Mouse (Mus musculus) thymus, postnatal 4 days (tissue): Measurements from ENCODE around the gene Bco1.

ENCODE experiments used
- DNase-seq: peaks from one replicate; pipeline ENCODE4 v3.0.0; 2021

The Bco1 gene

DNA sequence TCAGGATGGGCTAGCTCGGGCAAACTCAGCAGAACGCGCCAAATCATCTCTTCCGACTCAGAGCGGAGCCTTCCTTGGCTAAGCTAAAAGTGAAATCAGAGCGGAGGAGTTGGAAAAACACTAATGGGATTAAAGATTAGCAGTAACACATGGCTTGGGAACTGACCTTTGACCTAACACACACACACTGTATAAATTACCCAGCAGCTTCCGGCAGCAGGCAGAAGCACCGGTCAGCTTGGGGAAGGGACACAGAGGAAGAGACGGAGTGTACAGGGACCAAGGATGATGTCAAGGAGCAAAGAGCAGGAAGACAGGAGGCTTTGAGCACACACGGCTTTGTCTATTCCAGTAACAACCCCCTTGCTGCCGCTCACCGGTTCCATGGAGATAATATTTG, at the start of gene Bco1:
Bco1 (plus strand) TSS at position 208 of the 400 bp plus-strand sequence.
- no peak for DNase-seq

- no peak for DNase-seq
Measured at GRCm38 (mm10) chr8:117049444-117049843, 46.2 kb upstream of the Bco1 start.

DNA sequence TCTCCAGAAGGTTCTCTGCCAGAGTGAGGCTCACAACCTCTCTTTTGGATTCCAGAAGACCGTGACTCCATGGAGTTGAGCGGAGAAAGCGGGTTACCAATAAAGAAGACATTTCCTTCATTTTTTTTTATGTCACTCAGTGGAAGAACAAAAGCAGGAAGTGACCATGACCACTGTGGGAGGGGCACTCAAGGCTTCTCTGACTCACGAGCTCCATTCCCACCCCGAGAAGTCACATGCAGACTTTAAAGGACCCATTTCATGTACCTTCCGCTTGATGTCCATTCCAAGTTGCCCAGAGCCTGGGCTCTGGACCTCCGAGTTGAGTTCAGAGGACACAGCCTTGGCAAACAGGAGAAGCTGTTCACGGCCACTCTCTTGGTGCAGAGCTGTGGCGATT, 44.9 kb upstream of the Bco1 start:
- no peak for DNase-seq

- no peak for DNase-seq
Measured at GRCm38 (mm10) chr8:117051316-117051715, 44.3 kb upstream of the Bco1 start.

GRCm38 (mm10) chr8:117053135-117054079, 42.2 kb upstream of the Bco1 start:
- peak; percentile 89 for DNase-seq

GRCm38 (mm10) chr8:117054146-117054545, 41.5 kb upstream of the Bco1 start:
- DNase-seq: no peak

GRCm38 (mm10) chr8:117055097-117055496, 40.6 kb upstream of the Bco1 start:
- DNase-seq: no peak

GRCm38 (mm10) chr8:117059021-117059420, 36.6 kb upstream of the Bco1 start:
- DNase-seq: no peak

- DNase-seq: no peak
Measured at GRCm38 (mm10) chr8:117060306-117060705, 35.3 kb upstream of the Bco1 start.

- no peak for DNase-seq
Measured at GRCm38 (mm10) chr8:117061180-117061880, 34.3 kb upstream of the Bco1 start.

DNA sequence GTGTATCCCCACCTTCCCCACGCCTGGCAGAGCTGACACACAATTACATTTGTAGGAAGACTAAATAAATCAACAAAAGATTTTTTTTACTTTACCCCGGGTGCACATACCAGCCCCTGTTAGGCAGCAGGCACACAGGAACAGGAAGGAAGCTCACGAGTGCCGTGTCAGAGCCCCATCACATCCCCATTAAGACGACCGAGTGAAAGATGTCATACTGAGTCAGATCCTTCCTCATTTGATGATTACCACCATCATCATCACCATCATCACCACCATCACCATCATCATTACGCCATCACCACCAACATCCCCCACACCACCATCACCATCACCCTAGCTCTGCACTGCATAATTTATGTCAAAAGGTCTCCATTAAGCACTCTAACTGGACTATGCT, 28.7 kb upstream of the Bco1 start:
- no peak for DNase-seq

- no peak for DNase-seq
Measured at GRCm38 (mm10) chr8:117067396-117067795, 28.3 kb upstream of the Bco1 start.

DNA sequence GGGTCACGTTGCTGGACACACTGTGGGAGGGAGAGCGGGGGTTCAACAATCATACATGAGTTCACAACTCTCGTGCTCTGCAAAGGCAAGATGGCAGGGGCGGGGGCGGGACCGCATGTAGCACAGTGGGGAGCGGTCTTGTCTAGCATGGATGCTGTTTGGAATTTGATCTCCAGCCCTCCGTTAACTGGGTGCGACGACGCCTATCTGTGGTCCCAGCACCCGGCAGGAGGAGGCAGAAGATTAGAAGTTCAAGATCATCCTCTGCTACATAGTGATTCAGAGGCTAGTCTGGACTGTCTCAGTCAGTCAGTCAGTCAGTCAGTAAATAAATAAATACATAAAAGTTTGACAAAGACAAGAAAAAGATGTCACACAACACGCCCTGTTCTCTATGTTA, 27.4 kb upstream of the Bco1 start:
- no peak for DNase-seq

DNA sequence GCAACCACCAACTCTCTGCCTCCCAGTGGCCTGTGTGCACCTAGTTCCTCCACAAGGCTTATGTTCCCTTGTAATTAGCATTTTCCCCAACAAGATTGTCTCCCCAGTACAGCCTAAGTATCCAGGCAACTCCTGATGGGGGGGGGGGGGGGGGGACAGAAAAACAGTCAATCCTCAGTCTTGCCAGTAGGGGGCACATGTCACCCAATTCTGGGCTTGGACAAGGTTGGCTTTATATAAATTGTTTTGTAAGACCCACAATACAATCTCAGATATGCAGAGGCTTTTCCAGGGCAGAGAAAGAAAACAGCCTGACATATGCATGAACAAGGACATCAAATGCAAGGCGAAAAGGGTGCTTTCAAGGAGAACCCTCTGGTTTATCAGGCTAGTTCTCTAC, 25.9 kb upstream of the Bco1 start:
- peak; percentile 41 for DNase-seq

- DNase-seq: no peak
Measured at GRCm38 (mm10) chr8:117074350-117075182, 21.1 kb upstream of the Bco1 start.

- no peak for DNase-seq
Measured at GRCm38 (mm10) chr8:117078367-117078926, 17.2 kb upstream of the Bco1 start.

DNA sequence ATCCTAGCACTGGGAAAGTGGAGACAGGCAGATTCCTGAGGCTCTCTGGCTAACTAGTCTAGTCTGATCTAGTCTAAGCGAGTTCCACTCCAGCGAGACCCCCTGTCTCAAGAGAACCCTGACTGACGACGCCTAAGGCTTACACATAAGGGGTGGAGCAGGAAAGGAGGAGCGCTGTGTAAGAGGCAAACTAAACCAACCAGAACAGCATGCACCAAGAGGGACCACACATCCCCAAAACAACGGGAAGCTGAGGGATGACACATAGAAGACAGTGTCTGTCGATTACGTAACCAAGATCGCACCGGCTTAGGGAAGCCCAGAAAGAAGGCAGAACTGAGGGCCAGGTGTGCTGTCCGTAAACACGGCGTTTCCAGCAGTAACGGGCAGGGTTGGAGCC, 16.0 kb upstream of the Bco1 start:
- DNase-seq: no peak

- no peak for DNase-seq
Measured at GRCm38 (mm10) chr8:117082399-117082872, 13.2 kb upstream of the Bco1 start, which contains the start of gene Pkd1l2. Pkd1l2 (minus strand) TSS chr8:117082449.

- DNase-seq: no peak
Measured at GRCm38 (mm10) chr8:117082947-117083559, 12.6 kb upstream of the Bco1 start.

DNA sequence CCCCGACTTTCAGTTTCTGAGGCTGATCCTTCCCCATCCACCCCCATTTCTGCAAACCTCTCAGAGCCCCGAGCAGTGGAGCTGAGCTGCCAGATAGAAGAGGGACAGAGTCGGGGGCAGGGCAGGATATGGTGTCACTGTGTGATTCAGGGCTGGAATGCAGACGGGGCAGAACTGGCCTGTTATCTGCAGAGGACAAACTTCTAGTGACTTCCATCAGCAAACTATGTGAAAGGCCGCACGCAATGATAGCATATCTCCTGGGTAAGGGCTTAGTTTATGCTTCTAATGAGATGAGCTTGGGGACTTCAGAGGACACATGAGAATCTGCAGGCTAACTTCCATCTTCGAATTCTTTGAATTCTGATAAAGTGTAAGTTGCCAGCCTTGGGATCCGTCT, 10.1 kb upstream of the Bco1 start:
- DNase-seq: no peak

- no peak for DNase-seq
Measured at GRCm38 (mm10) chr8:117087036-117087435, 8.6 kb upstream of the Bco1 start.

DNA sequence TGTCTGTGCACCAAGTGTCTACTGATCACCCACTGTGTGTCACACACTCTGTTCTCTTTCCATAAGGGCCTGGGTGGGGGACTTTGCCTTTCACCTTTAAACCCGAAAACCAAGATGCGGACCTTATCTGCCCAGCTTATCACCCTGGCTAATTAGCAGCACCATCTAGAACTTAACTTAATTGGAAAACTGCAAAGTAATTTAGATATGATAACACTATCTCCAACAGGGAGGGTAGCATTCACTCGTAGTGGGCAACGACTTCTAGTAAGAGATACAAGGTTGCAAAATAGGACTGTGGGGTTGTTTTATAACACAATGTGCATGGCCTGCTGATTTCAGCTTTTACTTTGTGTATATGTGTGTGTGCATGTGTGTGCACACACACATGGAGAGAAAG, 5.9 kb upstream of the Bco1 start:
- no peak for DNase-seq
